Mouse (Mus musculus) left cerebral cortex, postnatal 14 days (tissue): Measurements from ENCODE around the gene Cog5. TPM values are rescaled to one million over a fixed set of nuclear protein-coding genes. Genes with fewer than 3 reads are reported as not detected.
A peak's percentile ranks its signal among the peaks of the same experiment; 100 is the strongest.

Source experiments
- DNase-seq, 2 experiments: peaks; one replicate each; pipeline ENCODE4 v3.0.0; 2021 to 2022; ENCODE audit warnings: low spot score in 2 of 2, mixed read lengths in 1 of 2
- intact Hi-C: fragments of 180-260 bp; cut with DNase I; formaldehyde crosslinking; loops from one replicate; pipeline ENCODE4 v1.15.1; 2025
- total RNA-seq, 2 experiments: library from RNA; stranded (reverse); gene quantifications; 2 replicates each; pipeline ENCODE4 v1.2.3; 2021

Cog5 gene
- total RNA-seq, 2 experiments from 2014 or later = 40.2 to 40.3 TPM

DNA sequence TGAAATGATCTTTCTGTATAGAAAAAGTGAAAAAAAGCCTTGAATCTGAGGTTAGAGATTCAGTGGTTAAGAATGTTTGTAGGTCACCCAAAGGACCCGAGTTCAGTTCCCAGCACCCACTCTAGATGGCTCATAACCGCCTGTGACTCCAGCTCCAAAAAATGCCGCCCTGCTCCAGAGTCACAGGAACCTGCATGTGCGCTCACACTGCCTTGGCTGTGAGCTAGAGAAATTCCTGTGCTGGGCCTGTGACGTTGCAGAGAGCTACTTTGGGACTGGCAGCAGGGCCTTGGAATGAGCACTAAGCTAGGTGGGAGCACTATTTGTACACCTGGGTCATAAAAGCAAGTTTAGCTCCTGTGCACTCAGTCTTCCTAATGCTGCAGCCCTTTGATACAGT is 262.0 kb downstream of the Cog5 start:
- DNase-seq = no peak
- intact Hi-C loops = no loop called here

DNA sequence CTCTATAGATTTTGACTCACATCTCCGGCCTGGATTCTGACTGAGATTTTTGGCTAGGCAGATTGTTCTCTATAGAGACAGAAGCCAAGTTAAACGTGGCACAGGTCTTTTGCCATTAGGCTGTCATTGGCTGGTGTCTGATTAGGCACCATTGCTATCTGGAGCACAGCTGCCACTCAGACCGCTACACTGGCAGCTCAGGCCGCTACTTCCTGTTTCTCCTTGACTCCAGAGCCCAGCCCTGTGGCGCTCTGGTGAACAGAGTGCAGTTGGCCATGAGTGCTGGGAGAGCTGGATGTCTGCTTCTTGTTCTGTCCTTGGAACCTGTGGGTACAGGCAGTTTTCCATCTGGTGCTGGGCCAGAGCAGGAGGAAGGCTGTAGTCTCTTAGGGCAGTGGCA is 262.6 kb downstream of the Cog5 start:
- DNase-seq = peak in 1 of 2 experiments; percentile 43
- intact Hi-C loops = no loop called here

DNA sequence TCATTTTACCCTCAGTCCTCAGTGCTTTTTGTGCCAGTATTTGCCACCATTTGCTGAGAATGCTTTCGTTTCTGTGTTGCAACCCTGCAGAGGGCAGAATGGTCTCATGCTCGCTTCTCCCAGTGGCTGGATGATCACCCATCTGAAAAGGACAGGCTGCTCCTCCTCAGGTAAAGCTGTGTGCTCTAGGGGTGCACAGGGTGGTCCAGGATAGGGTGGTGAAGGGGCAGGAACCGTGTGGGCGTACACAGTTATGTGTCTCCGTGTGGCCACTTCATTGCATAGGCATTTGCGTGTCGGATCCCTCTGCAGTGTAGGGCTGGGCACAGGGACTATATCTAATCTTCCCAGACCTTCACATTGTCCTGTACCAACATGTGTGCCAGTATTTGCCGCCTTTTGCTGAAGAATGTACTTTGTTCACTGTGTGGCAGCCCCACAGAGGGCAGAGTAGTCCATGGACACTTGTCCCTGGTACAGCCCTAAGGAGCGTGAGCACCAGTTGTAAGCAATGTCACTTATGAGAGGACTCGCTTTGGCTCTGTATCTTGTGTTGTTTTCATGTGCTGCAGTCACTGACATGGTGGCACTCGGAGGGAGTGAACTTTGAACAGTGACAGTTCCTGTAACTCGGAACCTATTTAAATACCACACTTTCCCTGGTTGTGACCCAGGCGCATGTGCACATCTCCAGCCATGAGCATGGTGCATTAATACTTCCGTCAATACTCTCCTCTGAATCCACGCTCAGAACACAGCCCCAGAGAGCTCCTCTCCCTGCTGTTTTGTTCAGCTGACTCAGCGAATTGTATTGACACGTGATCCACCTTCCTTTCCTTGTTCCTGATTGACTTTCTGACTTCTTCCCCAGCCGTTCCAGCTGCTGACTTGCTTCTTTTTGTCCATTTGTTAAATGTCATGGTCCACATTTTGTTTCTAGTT is 266.1 kb downstream of the Cog5 start:
- intact Hi-C loops = loop anchor here (10.0 kb wide), 2 partner anchors 266 to 546 kb away; partner anchors contain the start of genes Cog5 and Dus4l
- DNase-seq = no peak

DNA sequence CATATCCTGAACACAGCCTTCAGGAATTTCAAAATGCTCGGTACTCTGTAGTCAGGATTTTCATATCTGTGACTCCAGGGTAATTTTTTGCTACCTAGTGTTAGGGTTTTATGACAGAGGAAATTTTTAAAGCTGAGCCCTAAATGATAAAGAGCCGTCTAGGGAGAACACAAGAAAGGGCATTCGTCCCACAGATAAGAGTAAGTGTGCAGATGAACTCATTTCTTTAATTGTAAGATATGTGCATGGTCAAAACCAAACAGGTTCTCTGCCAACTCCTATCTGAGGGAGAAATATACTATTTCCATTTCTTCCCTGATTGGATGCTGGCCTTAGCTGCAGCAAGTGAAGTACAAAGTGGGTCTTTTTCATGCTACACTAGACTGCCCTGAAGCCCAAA is 269.5 kb downstream of the Cog5 start:
- no peak for DNase-seq
- intact Hi-C loops = loop anchor here (10.0 kb wide), 2 partner anchors 269 to 549 kb away; partner anchors contain the start of genes Cog5 and Dus4l

DNA sequence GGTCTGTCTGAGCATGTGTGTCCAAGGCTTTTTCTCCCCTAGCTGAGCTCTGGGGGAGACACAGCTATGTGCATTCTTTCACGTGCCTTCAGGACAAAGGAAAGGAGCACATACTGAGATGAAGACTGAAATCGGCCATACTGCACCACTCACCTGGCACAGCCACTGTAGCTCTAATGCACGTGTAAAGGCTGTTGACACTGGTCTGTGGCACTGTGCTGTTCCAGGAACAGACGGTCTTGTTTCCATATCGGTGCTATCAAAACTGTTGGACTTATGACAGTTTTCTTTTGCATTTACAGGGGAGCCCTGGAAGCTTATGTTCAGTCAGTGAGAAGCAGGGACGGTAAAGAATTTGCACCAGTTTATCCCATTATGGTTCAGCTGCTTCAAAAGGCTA is 270.7 kb downstream of the Cog5 start:
- no peak for DNase-seq
- intact Hi-C loops = loop anchor here (5.0 to 10.0 kb wide), 4 partner anchors 213 to 551 kb away; partner anchors contain the start of genes Cog5, Dus4l and Gpr22

DNA sequence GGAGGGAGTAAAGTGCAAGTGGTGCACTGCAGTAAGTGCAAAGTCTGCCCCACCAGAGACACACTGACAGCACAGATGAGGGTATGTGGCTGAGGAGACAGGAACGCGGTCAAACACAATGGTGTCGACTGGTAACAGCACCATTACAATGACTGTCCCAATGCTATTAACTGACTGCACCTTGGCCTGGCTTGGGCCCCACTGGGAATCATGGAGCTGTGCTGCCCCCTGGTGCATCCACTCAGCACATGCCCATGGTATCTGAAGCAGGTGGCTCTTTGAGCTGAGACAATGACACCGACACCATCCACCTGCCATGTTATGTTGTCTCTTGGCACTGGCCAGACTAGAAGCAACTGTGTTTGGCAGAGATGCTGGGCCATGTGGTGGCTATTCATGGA is 272.0 kb downstream of the Cog5 start:
- intact Hi-C loops = loop anchor here (5.0 to 10.0 kb wide), 4 partner anchors 214 to 552 kb away; partner anchors contain the start of genes Cog5, Dus4l and Gpr22
- DNase-seq = peak; percentile 65 to 73

DNA sequence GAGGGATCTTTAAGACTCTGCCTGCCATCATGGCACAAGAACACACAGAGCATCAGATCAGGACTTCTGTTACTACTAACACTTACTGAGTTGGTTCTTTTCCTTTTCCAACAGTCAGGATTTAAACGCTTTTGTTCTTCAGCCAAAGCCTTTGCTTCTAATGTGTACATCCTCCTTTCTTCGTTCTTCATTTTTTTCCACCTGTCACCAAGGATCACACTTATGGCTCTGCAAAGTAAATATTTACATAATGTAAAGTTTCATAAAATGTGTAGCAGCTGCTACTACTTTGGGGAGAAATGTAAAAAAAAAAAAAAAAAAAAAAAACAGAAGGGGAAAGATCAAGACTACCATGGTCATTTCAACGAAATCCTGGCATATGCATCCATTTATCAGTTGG is 273.8 kb downstream of the Cog5 start:
- intact Hi-C loops = loop anchor here (5.0 to 10.0 kb wide), 4 partner anchors 216 to 554 kb away; partner anchors contain the start of genes Cog5, Dus4l and Gpr22
- DNase-seq = no peak

DNA sequence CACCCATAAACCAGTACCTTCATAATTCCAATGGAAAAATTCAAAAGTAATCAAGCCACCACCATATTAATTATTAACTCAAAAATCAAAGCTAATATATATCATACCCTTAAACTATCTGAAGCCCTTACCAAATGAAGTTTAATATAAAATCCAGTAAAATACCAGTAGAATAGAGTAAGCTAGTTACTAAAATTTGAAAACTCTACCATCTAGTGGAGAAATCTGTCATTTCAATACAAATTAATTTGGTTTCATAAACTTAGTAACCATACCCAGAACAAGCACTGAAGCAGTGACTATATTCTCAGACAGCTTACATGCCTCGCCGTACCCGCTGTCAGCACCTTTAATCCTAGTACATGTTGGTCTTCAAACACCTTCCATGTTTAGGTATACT is 277.1 kb downstream of the Cog5 start:
- intact Hi-C loops = no loop called here
- no peak for DNase-seq

DNA sequence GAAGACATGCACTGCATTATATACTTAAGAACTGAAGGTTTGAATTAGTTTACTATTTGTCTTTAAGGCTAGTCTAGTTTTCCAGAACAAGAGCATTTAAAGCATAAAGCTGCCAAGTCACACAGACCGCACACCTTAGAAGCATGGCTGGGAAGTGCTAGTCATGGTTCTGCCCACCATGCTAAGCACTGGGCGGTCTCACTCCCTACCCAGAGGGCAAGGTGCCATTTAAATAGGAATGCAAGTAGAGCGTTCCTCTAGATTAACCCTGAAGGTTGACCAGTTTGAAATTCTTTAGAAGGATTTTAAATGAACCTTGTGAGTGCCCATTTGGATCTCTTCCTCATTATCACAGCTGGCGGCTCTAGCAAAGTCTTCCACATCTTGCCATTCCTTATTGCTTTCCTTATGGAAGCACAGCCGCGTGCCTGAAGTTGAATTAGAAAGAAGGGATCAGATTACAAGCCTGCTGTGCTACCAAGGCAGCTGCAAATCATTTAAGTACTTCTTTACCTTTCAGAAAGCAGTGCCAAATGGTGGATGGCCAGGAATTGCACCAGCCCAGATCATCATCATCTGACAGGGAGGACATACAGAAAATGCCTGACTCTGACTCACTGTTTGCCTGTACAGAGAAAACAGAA is 282.1 kb downstream of the Cog5 start:
- intact Hi-C loops = no loop called here
- DNase-seq = no peak

DNA sequence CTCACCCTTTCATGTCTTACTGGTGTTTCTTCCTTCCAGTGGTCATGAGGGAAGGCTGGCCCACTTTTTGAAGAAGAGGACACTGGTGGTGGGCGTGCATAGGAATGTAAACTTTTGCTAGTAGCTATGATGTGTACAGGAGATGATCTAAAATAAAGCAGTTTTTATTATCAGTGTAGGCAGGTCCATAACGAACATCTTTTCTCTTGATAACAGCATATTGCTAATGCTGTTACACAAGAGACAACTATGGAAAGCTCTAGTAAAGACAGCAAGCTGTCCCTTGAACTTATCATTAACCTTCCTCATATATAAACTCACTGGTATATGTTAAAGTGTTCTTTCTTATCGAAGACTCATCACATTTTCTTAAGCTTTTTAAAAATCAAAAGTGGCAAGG is 282.9 kb downstream of the Cog5 start:
- intact Hi-C loops = no loop called here
- no peak for DNase-seq

DNA sequence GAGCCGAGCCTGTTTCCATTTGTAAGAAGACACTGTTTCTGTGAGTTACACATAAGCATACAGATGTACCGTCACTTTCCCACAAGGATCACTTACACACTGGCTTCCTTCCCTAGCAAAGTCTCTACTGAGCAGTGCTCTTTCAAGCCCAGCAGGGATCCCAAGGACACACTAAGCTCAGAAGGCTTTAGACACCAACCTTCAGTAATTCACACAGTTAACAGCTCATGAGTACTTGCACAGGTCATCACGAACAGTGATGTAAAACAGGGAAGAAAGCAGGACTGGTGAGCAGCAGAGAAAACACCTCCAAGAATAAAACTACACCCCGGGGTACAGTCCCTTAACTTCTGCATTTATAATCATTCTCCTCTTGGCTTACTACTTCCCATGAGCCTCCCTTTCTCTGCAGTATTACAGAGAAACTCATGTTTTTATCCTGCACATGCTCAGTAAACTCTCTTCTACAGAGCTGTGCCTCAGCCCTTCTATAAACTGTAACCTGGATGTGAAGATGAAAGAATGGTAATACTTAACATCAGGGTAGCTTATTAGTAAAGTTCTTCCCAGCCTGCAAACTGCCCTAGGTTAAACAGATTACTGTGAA is 283.8 kb downstream of the Cog5 start:
- intact Hi-C loops = no loop called here
- no peak for DNase-seq

DNA sequence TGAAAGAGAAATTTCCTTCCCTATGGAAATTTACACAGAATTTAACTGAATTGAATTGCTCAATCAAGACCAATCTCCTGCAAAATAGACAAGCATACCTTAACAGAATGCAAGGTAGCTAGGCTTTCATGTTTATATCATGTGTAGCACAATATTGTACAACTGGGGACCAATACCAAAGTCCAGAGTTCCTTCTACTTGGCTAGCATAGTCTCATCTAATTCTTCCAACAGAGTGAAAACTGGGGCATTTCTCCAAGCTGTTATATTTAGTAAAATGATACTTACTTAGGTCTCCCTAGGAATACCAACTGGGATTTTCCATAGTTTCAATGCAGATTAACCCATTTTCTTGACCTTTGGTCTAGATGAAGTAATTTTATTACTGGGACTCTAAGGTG is 284.4 kb downstream of the Cog5 start:
- intact Hi-C loops = no loop called here
- no peak for DNase-seq

DNA sequence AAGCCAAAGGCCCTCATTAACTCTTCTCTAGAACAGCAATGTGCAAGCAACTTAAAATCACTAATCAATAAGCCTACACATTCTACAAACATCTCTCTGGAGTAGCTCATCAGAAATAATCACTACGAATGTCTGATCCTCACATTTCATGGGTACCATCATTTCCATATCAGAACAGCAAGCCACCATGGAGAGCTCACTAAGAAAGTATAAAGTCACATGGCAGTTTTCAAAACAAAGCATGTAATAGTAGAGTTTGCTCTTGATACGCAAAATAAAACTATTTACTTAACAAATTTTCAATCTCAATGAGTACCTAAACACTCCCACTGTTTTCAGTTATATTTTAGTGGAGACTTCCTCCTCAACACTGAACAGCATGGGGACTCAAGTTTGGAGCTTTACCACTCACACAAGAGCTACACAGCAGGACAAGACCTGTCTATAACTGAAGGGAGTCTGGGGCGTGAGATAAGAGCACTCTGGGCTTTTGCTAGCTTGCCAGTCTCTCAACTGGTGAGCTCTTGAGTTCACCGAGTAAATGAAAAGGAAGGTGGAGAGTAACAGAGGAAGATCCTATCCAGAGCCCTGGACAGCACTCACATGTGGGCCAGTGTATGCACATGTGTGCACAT is 288.5 kb downstream of the Cog5 start:
- DNase-seq = no peak
- intact Hi-C loops = no loop called here

DNA sequence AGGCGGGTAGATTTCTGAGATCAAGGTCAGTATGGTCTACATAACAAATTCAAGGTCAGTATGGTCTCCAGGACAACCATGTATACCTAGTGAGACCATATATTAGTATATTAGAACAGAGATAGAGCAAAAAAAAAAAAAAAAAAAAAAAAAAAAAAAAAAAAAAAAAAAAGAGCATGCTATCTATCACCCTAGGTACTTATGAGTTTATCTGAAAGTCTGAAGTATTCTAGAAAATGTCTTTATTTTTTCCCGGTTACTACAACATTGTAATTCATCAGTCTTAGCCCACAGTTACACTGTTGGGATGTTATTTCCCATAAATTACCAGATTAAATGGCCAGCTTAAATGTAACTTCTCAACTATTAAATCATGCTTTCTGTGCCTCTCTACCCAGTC is 289.7 kb downstream of the Cog5 start:
- intact Hi-C loops = no loop called here
- no peak for DNase-seq

DNA sequence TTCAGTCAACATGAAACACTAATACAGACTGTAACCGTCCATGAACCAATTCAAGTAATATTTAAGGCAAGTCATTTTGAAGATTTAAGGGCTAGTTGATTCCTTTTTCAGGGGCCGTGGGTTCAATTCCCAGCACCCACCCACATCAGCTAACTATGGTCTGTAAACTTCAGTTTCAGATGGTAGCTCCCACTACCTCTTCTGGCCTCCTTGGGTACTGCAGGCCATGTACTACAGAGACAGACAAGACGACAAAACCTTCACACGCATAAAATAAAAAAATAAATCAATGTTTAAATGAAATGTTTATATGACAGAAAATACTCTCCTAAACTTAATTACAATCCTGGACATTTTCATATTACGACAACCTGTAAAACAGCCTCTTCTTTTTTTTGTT is 292.8 kb downstream of the Cog5 start:
- intact Hi-C loops = no loop called here
- DNase-seq = no peak

DNA sequence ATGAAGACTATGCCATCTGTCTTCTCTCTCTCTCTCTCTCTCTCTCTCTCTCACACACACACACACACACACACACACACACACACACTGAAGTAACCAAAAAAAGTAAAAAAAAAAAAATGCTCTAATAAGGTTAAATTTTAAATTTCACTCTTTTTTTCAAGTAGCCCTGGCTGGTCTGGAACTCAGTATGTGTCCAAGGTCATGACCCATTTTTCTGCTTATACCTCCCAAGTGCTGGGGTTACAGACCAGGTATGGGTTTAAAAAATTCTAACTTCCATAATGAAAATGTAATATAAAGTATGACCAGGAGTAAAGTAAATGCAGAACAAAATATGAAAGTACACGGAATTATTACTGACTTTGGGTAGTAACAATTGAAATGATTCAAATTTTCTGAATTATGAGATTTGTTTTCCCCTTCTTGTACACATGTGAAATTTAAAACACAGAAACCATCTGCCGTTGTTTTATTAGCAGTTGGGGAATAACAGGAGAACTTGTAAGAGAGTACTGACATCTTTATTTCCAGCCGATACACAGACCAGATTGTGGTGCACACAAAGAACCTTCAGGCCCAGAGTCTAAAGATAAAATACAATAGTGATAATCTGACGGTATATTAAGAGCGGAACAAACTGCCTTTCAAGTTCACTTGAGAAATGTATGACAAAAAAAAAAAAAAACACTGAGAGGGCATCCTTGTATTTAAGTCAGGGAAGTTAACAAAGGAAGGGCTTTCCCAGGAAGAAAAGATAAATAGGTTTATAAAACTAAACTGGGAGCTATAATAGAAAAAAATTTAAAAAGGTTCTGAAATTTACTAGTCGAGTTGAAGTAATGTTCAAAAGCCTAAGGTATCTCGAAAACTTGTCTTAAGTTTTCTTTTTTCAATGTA is 293.7 kb downstream of the Cog5 start:
- no peak for DNase-seq
- intact Hi-C loops = no loop called here

DNA sequence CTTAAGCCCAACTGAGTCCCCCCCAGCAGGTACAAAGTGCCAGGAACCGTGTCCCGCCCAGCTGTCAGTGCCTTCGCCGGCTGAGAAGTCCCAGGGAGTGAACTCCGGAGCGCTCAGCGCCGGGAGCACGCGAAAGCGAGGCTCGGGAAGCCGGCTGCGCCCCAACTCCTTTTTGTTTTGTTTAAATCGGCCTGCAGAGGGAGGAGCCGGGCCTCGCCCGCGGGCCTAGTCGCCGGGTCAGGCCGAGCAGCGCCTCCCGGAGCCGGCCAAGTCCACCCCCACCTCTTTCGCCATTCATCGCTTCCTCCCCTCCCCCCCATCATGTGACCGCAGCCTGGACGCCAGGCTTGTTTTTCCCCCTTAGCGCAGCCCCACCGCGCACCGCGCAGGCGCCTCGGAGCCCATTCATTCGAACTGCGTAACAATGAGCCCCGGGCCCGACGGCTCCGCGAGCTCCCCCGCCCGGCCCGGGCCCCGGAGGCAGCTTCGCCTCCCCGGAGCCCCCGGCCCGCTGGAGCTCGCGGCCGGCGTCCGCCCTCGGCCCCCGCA is 294.6 kb downstream of the Cog5 start:
- peak; percentile 92 to 94 for DNase-seq
- intact Hi-C loops = no loop called here
